Comparison of ENCODE assay signal across 9 mouse cellular contexts in the genomic region with DNA sequence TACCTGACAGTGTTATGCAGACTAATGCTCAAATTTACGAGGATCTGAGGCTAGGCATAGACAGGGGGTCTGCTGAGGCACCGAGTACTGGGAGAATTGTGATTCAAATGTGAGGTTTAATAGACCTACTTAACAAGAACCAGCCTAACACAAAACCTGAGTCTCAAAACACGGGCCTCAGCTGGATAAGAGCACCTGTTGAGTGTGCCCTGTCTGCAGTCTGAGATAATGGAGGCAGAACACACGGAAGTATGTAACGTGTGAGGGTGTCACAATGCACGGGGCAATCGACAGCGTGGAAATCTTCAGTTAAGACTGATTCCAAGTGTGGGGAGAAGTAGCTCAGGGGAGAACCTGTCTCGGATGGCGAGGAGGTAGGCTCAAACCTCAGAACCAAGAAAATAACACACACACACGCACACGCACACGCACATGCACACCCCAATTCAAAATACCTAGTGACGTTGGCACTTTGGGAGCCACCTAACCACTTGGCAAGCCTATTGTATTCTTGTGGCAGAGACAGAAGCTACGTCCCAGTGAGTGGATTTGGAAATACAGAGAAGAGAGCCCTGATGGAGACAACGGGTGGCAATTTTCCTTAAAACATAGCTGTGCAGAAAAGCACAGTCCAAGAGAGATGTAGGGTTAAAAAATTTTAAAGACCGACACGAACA. TPM values are rescaled to one million over a fixed set of nuclear protein-coding genes. Genes with fewer than 3 reads are reported as not detected.
A peak's percentile ranks its signal among the peaks of the same experiment; 100 is the strongest.
DNase-seq lines count a peak whose midpoint lies in the region; ATAC-seq and TF ChIP-seq lines count a peak whose summit lies in the region.
"Had no signal": no experiment of that assay in that cellular context is flagged by ENCODE, and none has a peak within 500 bp of the region (broad histone marks: within the 10 kb centered on the region; RNA-seq: fewer than 3 reads in every experiment).

No protein-coding gene starts in this region.

- peak; percentile 4 for DNase-seq in layer of hippocampus, adult 9-11 months
- no peak for DNase-seq in layer of hippocampus, adult 9-10 months (ENCODE audit: low spot score)
- DNase-seq in T-cell, adult 2 months (ENCODE audit: low spot score): peak; percentile 40
- no peak for DNase-seq in left cerebral cortex, postnatal 10 days (ENCODE audit: extremely low spot score in 1 of 2, low spot score in 2 of 2)
- DNase-seq in left cerebral cortex, adult 9 months (ENCODE audit: low spot score in 2 of 2): no peak

- H3K27me3 ChIP-seq in limb, embryonic 12.5 days: no peaks in the 10 kb centered on the region
- H3K27me3 ChIP-seq in myocyte (ENCODE audit: control insufficient read depth, insufficient read depth, insufficient read length): no peaks in the 10 kb centered on the region

- peak overlapping the region; percentile 75 for H3ac ChIP-seq in myocyte (ENCODE audit: control insufficient read depth, insufficient read length)

- H3K9me3 ChIP-seq in limb, embryonic 12.5 days: no peaks in the 10 kb centered on the region

- ATAC-seq in erythroblast, adult 5-6 weeks (replicated peaks; ENCODE audit: low FRiP score, poor library complexity, severe bottlenecking): peak; percentile 78
- ATAC-seq in limb, embryonic 12.5 days (ENCODE audit: insufficient number of reproducible peaks, insufficient read depth, low FRiP score, low TSS enrichment, low read depth): no peak

- H3K9ac ChIP-seq in limb, embryonic 12.5 days (replicated peaks): peak overlapping the region; percentile 97

- peaks cover 16% of the 10 kb centered on the region for H3K4me1 ChIP-seq in limb, embryonic 12.5 days (replicated peaks)

- intact Hi-C loops in left cerebral cortex, postnatal 10 days (cut with DNase I): no loop called here

- peaks cover 9% of the 10 kb centered on the region; the same call in 1 of the 2 replicates for H3K36me3 ChIP-seq in limb, embryonic 12.5 days
- no peaks in the 10 kb centered on the region for H3K36me3 ChIP-seq in myocyte (ENCODE audit: control insufficient read depth, insufficient read depth)

- no peak overlapping the region; the same call in 1 of the 2 replicates for H3K27ac ChIP-seq in limb, embryonic 12.5 days

- H3K4me2 ChIP-seq in limb, embryonic 12.5 days: peak overlapping the region; percentile 75
- H3K4me2 ChIP-seq in myocyte (ENCODE audit: low read depth): peak overlapping the region; percentile 98

- no peak for TF ChIP-seq POLR2A in myocyte (IDR thresholded peaks at IDR 0.05; ENCODE audit: insufficient read length, low read depth)

- peak overlapping the region; percentile 79 for H3K4me3 ChIP-seq in limb, embryonic 12.5 days (replicated peaks)
- peak overlapping the region; percentile 65 for H3K4me3 ChIP-seq in myocyte

- 69% methylated on average over 18 of the region's 18 CpGs for WGBS in limb, embryonic 12.5 days

- H3K79me2 ChIP-seq in myocyte (ENCODE audit: control insufficient read depth, insufficient read depth): peaks cover 50% of the 10 kb centered on the region

TF ChIP-seq in myocyte, 11 proteins besides CTCF, POLR2A, EP300 and RAD21:
- TF ChIP-seq TCF3 (IDR thresholded peaks at IDR 0.05; ENCODE audit: insufficient read length, low read depth): no peak
- TF ChIP-seq E2F4 (IDR thresholded peaks at IDR 0.05; ENCODE audit: insufficient read depth): no peak
- TF ChIP-seq TCF12 (IDR thresholded peaks at IDR 0.05; ENCODE audit: insufficient read depth, poor library complexity, severe bottlenecking): no peak
TF ChIP-seq in myocyte: peak in this region for 0.

RNA-seq across cellular contexts. Expression of gene Ninl, which starts 1.2 kb away (rescaled TPM):
- 16.9 and 21.9 TPM in 2 replicates for total RNA-seq in erythroblast, adult 5-6 weeks (2015; ENCODE audit: low replicate concordance)
- 71.1 and 103 TPM in 2 replicates for total RNA-seq in erythroblast, adult 5-6 weeks (2017; ENCODE audit: low replicate concordance)
- polyA plus RNA-seq in limb, embryonic 12.5 days (2016; fragmentation: Nextera tagmentation; extraction: Ambion mirVana): 13.2 and 14.5 TPM in 2 replicates
- 2.2 TPM for polyA plus RNA-seq in myocyte (2012; fragmentation: generic; extraction: Trizol)
- total RNA-seq in left cerebral cortex, postnatal 10 days (2021): 1 to 10 TPM; 5.1 to 6.1 TPM

RNA-seq across cellular contexts. Expression of gene Nanp, which starts 1.2 kb away (rescaled TPM):
- total RNA-seq in erythroblast, adult 5-6 weeks (2015; ENCODE audit: low replicate concordance): 22.1 and 31.6 TPM in 2 replicates
- 16.5 and 43.2 TPM in 2 replicates for total RNA-seq in erythroblast, adult 5-6 weeks (2017; ENCODE audit: low replicate concordance)
- 51.4 and 53.4 TPM in 2 replicates for polyA plus RNA-seq in limb, embryonic 12.5 days (2016; fragmentation: Nextera tagmentation; extraction: Ambion mirVana)
- polyA plus RNA-seq in myocyte (2012; fragmentation: generic; extraction: Trizol): 3.8 TPM
- total RNA-seq in left cerebral cortex, postnatal 10 days (2021): 10 to 100 TPM; 22.0 to 25.5 TPM

RNA-seq across cellular contexts. Expression of gene Gm14151, which starts 54.1 kb away (rescaled TPM):
- not detected in 2 replicates for total RNA-seq in erythroblast, adult 5-6 weeks (2015; ENCODE audit: low replicate concordance)
- not detected in 2 replicates for total RNA-seq in erythroblast, adult 5-6 weeks (2017; ENCODE audit: low replicate concordance)
- not detected in 2 replicates for polyA plus RNA-seq in limb, embryonic 12.5 days (2016; fragmentation: Nextera tagmentation; extraction: Ambion mirVana)
- polyA plus RNA-seq in myocyte (2012; fragmentation: generic; extraction: Trizol): not detected
- not detected for total RNA-seq in left cerebral cortex, postnatal 10 days (2021)
- total RNA-seq: heart, postnatal 10 days had no signal

Comparison
In these comparisons a context has a peak if more than half of its experiments do, and no peak if none do; other contexts are left out.
1. DNase-seq: peak in layer of hippocampus, adult 9-11 months (single experiment) and T-cell, adult 2 months (single experiment); none in layer of hippocampus, adult 9-10 months (single experiment), left cerebral cortex, postnatal 10 days (0 of 2) and left cerebral cortex, adult 9 months (0 of 2).